Mouse (Mus musculus) kidney, embryonic 16.5 days (tissue): ENCODE data around the gene Vipr1. TPM values are rescaled to one million over a fixed set of nuclear protein-coding genes. Genes with fewer than 3 reads are reported as not detected.
A peak's percentile ranks its signal among the peaks of the same experiment; 100 is the strongest.
"Not testable (repeated sequence)": the region's sequence is repeated elsewhere in the genome, so short reads cannot be mapped to it uniquely, and the experiment has no call there.

ENCODE experiments used
- ATAC-seq: fragments of 200-750 bp; cut with Nextera tagmentation; 2 replicates; pipeline ENCODE4 v1.8.0; 2017; ENCODE audit warnings: moderate TSS enrichment; ENCODE audit not compliant: low FRiP score, low TSS enrichment
- H3K27ac ChIP-seq: fragments of 300-500 bp; sonication (generic); 2 replicates; pipeline ENCODE4 v1.5.1; 2014; ENCODE audit warnings: low read length
- H3K27me3 ChIP-seq: fragments of 300-500 bp; sonication (generic); 2 replicates; pipeline ENCODE4 v1.6.1; 2014; ENCODE audit warnings: low read length, control low read depth, mixed read lengths; ENCODE audit not compliant: insufficient read depth
- H3K36me3 ChIP-seq: fragments of 300-500 bp; sonication (generic); 2 replicates; pipeline ENCODE4 v1.6.1; 2014; ENCODE audit warnings: low read length, control low read depth, mixed read lengths; ENCODE audit not compliant: insufficient read depth
- H3K4me1 ChIP-seq: fragments of 300-500 bp; sonication (generic); 2 replicates; pipeline ENCODE4 v1.6.1; 2014; ENCODE audit warnings: low read length, control low read depth, mixed read lengths; ENCODE audit not compliant: insufficient read depth
- H3K4me2 ChIP-seq: fragments of 300-500 bp; sonication (generic); replicated peaks from 2 replicates; pipeline ENCODE4 v1.6.1; 2014; ENCODE audit warnings: low read depth, low read length
- H3K4me3 ChIP-seq: fragments of 300-500 bp; sonication (generic); 2 replicates; pipeline ENCODE4 v1.5.1; 2014; ENCODE audit warnings: mild to moderate bottlenecking, low read length
- H3K9ac ChIP-seq: fragments of 300-500 bp; sonication (generic); replicated peaks from 2 replicates; pipeline ENCODE4 v1.6.1; 2014; ENCODE audit warnings: low read length
- H3K9me3 ChIP-seq: fragments of 300-500 bp; sonication (generic); 2 replicates; pipeline ENCODE4 v1.6.1; 2016; ENCODE audit warnings: low read length, control low read depth
- WGBS: fragments of 180-500 bp; shearing (Covaris S2); extraction: QIAGEN DNeasy Blood & Tissue Kit; methylation state at CpG from one replicate; pipeline ENCODE4 v1.1.7; 2014; 5-methylcytosine and 5-hydroxymethylcytosine counted together
- polyA plus RNA-seq: library from polyadenylated mRNA; unstranded; fragments of >200 nt; fragmentation: Nextera tagmentation; extraction: Ambion mirVana; gene quantifications from 2 replicates; pipeline ENCODE4 v1.2.1, GENCODE M21; 2015

Vipr1 gene
- 0.04 and 0.40 TPM in 2 replicates for polyA plus RNA-seq

DNA sequence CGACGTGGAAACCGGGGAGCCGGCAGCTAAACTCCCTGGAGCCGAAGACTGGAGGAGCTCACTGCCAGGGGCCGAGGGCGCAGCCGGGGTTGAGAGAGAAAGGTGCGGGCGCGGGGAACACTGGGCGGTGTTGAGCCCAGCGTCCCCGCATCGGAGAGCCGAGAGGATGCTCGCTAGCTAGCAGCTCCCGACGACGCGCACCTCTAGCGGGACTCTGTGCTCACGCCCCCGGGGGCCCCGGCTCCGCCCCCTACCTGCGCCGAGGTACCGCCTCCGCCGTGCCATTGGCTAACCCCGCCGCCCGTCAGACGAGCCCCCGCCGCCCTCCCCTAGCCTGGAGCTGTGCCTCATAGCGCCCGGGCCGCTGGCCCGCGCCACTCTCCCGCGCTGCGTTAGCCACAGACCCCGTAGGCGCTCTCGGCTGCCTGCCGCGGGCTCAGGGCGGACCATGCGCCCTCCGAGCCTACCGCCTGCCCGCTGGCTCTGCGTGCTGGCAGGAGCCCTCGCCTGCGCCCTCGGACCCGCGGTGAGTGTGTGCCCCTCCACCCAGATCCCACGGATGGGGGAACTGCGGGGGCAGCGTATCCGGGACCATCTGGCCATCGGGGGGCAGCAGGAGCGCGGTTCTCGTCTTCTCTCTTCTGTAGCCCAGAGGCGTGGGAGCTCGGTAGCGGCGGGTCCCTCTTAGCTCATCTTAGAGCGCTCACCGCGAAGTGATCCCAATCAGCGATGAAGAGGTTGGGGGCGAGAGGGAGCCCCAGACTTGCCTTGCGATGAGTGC, at the start of gene Vipr1:
Gene Vipr1, plus strand, starts transcription at position 316 of the 781 bp plus-strand sequence.
- peak; percentile 83 for ATAC-seq
- Histone ChIP-seq H3K9ac (peak within 1 kb of the TSS; percentile 57), H3K4me2 (peak within 1 kb of the TSS; percentile 96), H3K27me3 (peaks cover 56% of the 10 kb centered on the region), H3K36me3 (no peaks in the 10 kb centered on the region), H3K27ac (no peak within 1 kb of the TSS), H3K9me3 (no peaks in the 10 kb centered on the region), H3K4me3 (peak within 1 kb of the TSS; percentile 56), H3K4me1 (peaks cover 18% of the 10 kb centered on the region)
- under 1% methylated on average over 78 of the region's 79 CpGs for WGBS

DNA sequence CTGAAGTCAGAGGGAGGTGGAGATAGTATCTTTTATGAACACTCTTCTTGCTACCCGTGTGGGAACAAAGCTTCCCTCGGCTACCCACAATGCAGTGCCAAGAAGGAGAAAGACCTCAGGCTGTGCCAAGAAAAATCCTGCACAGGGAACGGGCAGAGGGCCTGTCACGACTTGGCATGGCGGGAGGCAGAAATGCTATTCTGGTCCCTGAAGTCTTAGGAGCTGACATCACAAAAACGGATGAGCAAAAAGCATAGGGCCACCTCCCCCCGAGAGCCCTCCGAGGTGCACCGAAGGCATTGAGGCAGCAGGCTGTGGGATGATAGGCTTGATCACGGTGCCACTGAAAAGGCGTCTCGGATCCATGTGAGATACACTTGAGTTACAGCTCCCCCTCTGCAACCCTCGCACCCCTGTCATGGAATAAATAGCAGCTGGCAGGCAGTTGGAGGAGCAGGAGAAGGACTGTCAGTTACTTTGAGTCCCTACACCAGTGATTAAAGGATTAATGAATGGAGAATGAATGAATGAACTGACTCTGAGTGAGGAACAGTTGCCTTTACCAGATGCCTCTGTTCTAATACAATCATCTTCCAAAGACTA, 49.5 kb upstream of the Vipr1 start:
- Histone ChIP-seq H3K9ac (no peak overlapping the region), H3K4me3 (no peak overlapping the region), H3K4me2 (no peak overlapping the region), H3K36me3 (no peaks in the 10 kb centered on the region), H3K4me1 (no peaks in the 10 kb centered on the region), H3K27ac (no peak overlapping the region), H3K27me3 (no peaks in the 10 kb centered on the region), H3K9me3 (peaks cover 8% of the 10 kb centered on the region)
- no peak for ATAC-seq
- 65% methylated on average over 13 of the region's 13 CpGs for WGBS

GRCm38 (mm10) chr9:121593768-121594167, 48.7 kb upstream of the Vipr1 start:
- H3K27ac ChIP-seq, H3K9ac ChIP-seq, H3K27me3 ChIP-seq, H3K36me3 ChIP-seq, H3K4me3 ChIP-seq, H3K4me1 ChIP-seq, H3K4me2 ChIP-seq, H3K9me3 ChIP-seq: not testable (repeated sequence)
- ATAC-seq, result 0 out of 2 replicates have a peak, but pooled peaks have one; percentile 14
- WGBS, result 79% methylated on average over 3 of the region's 3 CpGs

DNA sequence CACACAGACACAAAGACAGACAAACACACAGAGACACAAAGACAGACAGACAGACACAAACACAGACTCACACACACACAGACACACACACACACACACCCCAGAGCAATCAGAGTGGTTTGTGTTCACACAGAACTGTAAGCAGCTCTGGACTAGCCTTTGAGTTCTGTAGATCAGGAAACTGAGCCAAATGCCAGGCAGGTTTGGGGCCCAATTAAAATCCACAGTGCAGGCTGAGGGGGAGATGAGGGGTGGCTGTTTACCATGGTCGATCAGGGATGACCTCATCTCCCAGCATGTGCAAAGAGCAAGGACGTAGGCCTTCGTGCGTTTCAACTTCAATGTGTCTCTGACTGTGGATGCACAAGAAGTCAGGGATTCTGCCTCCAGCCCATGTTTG, 47.7 kb upstream of the Vipr1 start:
- 31% methylated on average over 4 of the region's 4 CpGs for WGBS
- H3K4me3 ChIP-seq, result no peak overlapping the region
- no peaks in the 10 kb centered on the region for H3K36me3 ChIP-seq
- no peak overlapping the region for H3K27ac ChIP-seq
- no peaks in the 10 kb centered on the region for H3K4me1 ChIP-seq
- H3K4me2 ChIP-seq, result no peak overlapping the region
- ATAC-seq, result no peak
- H3K9ac ChIP-seq, result no peak overlapping the region
- no peaks in the 10 kb centered on the region for H3K27me3 ChIP-seq
- H3K9me3 ChIP-seq, result no peaks in the 10 kb centered on the region

DNA sequence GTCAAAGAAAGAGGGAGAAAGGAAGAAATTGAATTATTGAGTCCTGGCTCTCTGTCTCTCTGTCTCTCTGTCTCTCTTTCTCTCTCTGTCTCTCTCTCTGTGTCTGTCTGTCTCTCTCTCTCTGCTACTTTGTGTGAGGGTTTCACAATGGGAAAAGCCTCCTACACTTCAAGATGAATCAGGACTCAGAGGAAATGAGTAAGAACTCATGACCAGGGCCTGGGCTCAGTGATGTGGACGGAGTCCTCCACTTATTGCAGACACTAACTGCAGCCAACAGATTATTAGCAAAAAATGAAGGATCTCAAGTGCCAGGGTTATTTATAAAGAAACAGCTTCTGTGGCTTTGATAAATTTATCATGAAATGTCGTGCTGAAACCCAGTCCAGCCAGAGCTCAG, 44.4 kb upstream of the Vipr1 start:
- no peaks in the 10 kb centered on the region for H3K36me3 ChIP-seq
- no peaks in the 10 kb centered on the region for H3K9me3 ChIP-seq
- 80% methylated on average over 2 of the region's 2 CpGs for WGBS
- H3K4me3 ChIP-seq, result no peak overlapping the region
- no peak overlapping the region for H3K4me2 ChIP-seq
- no peak overlapping the region for H3K9ac ChIP-seq
- peaks cover 10% of the 10 kb centered on the region; the same call in 1 of the 2 replicates for H3K4me1 ChIP-seq
- H3K27ac ChIP-seq, result no peak overlapping the region
- H3K27me3 ChIP-seq, result no peaks in the 10 kb centered on the region
- ATAC-seq, result no peak

DNA sequence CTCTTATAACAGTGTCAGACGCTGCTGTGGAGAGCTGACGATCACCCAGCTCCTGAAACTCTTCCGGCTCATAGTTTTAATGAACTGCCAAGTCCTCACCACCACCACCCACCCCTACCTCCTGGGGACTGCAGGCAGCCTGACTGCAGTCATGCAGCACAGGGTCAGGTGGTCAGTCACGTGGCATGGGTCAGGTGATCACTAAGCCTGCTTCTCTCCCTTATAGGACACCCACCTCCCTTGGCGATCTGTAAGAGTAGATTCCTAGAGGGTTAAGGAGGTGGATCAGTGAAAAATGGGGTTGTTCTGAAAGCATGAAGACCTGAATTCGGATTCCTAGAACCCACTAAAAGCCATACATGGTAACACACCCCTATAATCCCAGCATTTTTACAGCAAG, 43.0 kb upstream of the Vipr1 start:
- H3K9ac ChIP-seq, result no peak overlapping the region
- 72% methylated on average over 6 of the region's 6 CpGs for WGBS
- no peaks in the 10 kb centered on the region for H3K9me3 ChIP-seq
- no peaks in the 10 kb centered on the region for H3K36me3 ChIP-seq
- peaks cover 10% of the 10 kb centered on the region; the same call in 1 of the 2 replicates for H3K4me1 ChIP-seq
- no peak overlapping the region for H3K27ac ChIP-seq
- no peak overlapping the region for H3K4me3 ChIP-seq
- no peak overlapping the region for H3K4me2 ChIP-seq
- ATAC-seq, result peak; percentile 64
- no peaks in the 10 kb centered on the region for H3K27me3 ChIP-seq

GRCm38 (mm10) chr9:121600201-121600860, 42.2 kb upstream of the Vipr1 start:
- 35% methylated on average over 13 of the region's 13 CpGs for WGBS
- no peak overlapping the region for H3K4me2 ChIP-seq
- no peak overlapping the region for H3K4me3 ChIP-seq
- no peak overlapping the region for H3K27ac ChIP-seq
- peaks cover 10% of the 10 kb centered on the region; the same call in 1 of the 2 replicates for H3K4me1 ChIP-seq
- H3K27me3 ChIP-seq, result no peaks in the 10 kb centered on the region
- no peaks in the 10 kb centered on the region for H3K9me3 ChIP-seq
- no peak overlapping the region for H3K9ac ChIP-seq
- H3K36me3 ChIP-seq, result no peaks in the 10 kb centered on the region
- no peak for ATAC-seq

DNA sequence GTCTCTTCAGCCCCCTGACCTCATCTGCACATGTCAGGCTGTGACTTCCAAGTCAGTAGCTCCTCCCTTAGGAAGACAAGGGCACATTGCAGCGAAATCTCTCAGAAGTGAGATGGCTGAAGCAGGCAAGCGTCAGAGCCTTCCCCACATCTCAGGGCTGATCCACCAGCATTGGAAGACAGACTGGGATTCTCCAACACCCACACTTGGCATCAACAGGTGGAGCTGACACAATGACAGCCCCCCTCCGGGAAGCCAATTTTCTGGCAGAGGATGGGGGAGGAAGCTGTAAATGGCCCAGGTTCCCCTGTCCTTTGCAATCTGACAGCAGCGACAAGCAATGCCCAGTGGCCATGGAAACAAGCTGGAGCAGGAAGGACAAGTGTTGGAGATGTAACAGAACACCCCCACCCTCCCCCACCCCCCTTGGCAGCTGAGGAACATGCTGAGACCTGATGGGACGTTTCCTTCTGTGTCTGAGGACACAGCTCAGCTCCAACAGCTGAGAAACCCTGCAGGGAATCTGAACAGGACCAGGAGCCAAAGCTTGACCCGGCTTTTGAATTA, 41.6 kb upstream of the Vipr1 start:
- no peak overlapping the region for H3K9ac ChIP-seq
- ATAC-seq, result no peak
- no peak overlapping the region for H3K4me3 ChIP-seq
- H3K4me2 ChIP-seq, result no peak overlapping the region
- H3K27ac ChIP-seq, result no peak overlapping the region
- H3K27me3 ChIP-seq, result no peaks in the 10 kb centered on the region
- peaks cover 10% of the 10 kb centered on the region; the same call in 1 of the 2 replicates for H3K4me1 ChIP-seq
- H3K9me3 ChIP-seq, result no peaks in the 10 kb centered on the region
- 24% methylated on average over 6 of the region's 6 CpGs for WGBS
- no peaks in the 10 kb centered on the region for H3K36me3 ChIP-seq

- Histone ChIP-seq H3K27ac (no peak overlapping the region), H3K4me2 (no peak overlapping the region), H3K4me3 (no peak overlapping the region), H3K9ac (no peak overlapping the region), H3K36me3 (no peaks in the 10 kb centered on the region), H3K4me1 (peaks cover 10% of the 10 kb centered on the region; the same call in 1 of the 2 replicates), H3K9me3 (no peaks in the 10 kb centered on the region), H3K27me3 (no peaks in the 10 kb centered on the region)
- ATAC-seq, result no peak
- 61% methylated on average over 2 of the region's 2 CpGs for WGBS
These were observed 40.1 kb upstream of the Vipr1 start for GRCm38 (mm10) chr9:121602381-121602780.
